Mouse (Mus musculus): ENCODE measurements at regions not wholly inside any gene's neighbourhood (a gene's known extent, or its start where the extent isn't known, plus 50 kb on each side); places are given as distances from the start of the nearest gene placed in this dataset.

- no peak for TF ChIP-seq CTCF (IDR thresholded peaks at IDR 0.05; ENCODE audit: low read depth)
- no peak for TF ChIP-seq EP300 (IDR thresholded peaks at IDR 0.05; ENCODE audit: low read depth)
Observed at GRCm38 (mm10) chr2:79126996-79127741, 128.1 kb upstream of the Itga4 start.

Measured in liver, embryonic 14.5 days (tissue).